Mouse (Mus musculus): ENCODE data around the gene Cirbp. TPM values are rescaled to one million over a fixed set of nuclear protein-coding genes. Genes with fewer than 3 reads are reported as not detected.

Cirbp gene
- polyA plus RNA-seq, 1 experiment from 2014 or later, result 274 TPM

DNA sequence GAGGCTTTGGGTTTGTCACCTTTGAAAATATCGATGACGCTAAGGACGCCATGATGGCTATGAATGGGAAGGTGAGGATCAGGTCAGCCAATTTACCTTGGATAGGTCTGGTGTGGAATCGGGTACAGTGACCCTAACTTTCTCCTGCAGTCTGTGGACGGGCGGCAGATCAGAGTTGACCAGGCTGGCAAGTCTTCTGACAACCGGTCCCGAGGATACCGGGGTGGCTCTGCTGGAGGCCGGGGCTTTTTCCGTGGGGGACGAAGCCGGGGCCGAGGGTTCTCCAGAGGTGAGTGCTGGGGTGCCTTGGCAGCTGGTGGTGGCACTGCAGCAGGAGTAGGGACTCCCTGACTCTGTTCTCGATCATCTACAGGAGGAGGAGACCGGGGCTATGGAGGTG, 4.3 kb downstream of the Cirbp start:
- peak overlapping the region; percentile 14 for H3K9ac ChIP-seq
- 98% methylated on average over 16 of the region's 16 CpGs for WGBS
- no peak overlapping the region; the same call in 1 of the 2 replicates for H3K27ac ChIP-seq
- no peaks in the 10 kb centered on the region for H3K27me3 ChIP-seq
- H3K4me2 ChIP-seq, result peak overlapping the region; percentile 79; the same call in 1 of the 2 replicates
- H3K9me3 ChIP-seq (replicated peaks), result no peaks in the 10 kb centered on the region
- peaks cover 61% of the 10 kb centered on the region for H3K4me1 ChIP-seq
- ATAC-seq, result no peak
- peaks cover 33% of the 10 kb centered on the region for H3K36me3 ChIP-seq (ENCODE audit: poor library complexity, severe bottlenecking)
- H3K4me3 ChIP-seq, result no peak overlapping the region

DNA sequence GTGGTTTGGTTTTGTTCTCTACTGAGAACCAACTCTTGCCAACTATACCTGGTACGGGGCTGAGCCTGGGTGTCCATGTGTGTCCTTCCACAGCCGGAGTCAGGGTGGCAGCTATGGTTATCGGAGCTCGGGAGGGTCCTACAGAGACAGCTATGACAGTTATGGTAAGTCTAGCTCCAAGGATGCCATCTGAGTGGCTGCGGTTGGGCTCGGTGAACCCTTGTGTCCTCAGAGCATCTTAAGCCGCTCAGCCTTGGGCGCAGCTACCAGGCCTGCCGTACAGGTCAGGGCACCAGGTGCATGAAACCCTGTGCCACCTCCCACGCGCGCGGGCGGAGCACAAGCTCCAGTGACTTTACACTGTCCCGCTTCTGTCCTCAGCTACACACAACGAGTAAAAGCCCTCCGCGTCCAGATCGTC, 4.8 kb downstream of the Cirbp start:
- 96% methylated on average over 19 of the region's 19 CpGs for WGBS
- peaks cover 33% of the 10 kb centered on the region for H3K36me3 ChIP-seq (ENCODE audit: poor library complexity, severe bottlenecking)
- no peaks in the 10 kb centered on the region for H3K9me3 ChIP-seq (replicated peaks)
- no peak overlapping the region for H3K4me2 ChIP-seq
- no peaks in the 10 kb centered on the region for H3K27me3 ChIP-seq
- H3K4me1 ChIP-seq, result peaks cover 59% of the 10 kb centered on the region
- peak overlapping the region; percentile 14 for H3K9ac ChIP-seq
- ATAC-seq, result no peak
- H3K4me3 ChIP-seq, result no peak overlapping the region
- no peak overlapping the region; the same call in 1 of the 2 replicates for H3K27ac ChIP-seq

- Histone ChIP-seq H3K4me2 (peak overlapping the region; percentile 69; the same call in 1 of the 2 replicates), H3K9ac (no peak overlapping the region)
These were observed 5.5 kb downstream of the Cirbp start for GRCm38 (mm10) chr10:80171252-80171651.

GRCm38 (mm10) chr10:80171760-80172526, 6.2 kb downstream of the Cirbp start:
- ATAC-seq, result no peak
- H3K27ac ChIP-seq, result peak overlapping the region; percentile 88
- 89% methylated on average over 45 of the region's 45 CpGs for WGBS
- peaks cover 33% of the 10 kb centered on the region for H3K36me3 ChIP-seq (ENCODE audit: poor library complexity, severe bottlenecking)
- H3K4me2 ChIP-seq, result peak overlapping the region; percentile 69
- H3K27me3 ChIP-seq, result no peaks in the 10 kb centered on the region
- H3K9ac ChIP-seq, result peak overlapping the region; percentile 64
- H3K4me1 ChIP-seq, result peaks cover 58% of the 10 kb centered on the region
- peak overlapping the region; percentile 55 for H3K4me3 ChIP-seq
- no peaks in the 10 kb centered on the region for H3K9me3 ChIP-seq (replicated peaks)

More at GRCm38 (mm10) chr10:80171252-80171651, 5.5 kb downstream of the Cirbp start:
- 92% methylated on average over 15 of the region's 15 CpGs for WGBS
- H3K27ac ChIP-seq, result peak overlapping the region; percentile 88; the same call in 1 of the 2 replicates
- no peak for ATAC-seq
- no peak overlapping the region for H3K4me3 ChIP-seq
- H3K4me1 ChIP-seq, result peaks cover 61% of the 10 kb centered on the region
- no peaks in the 10 kb centered on the region for H3K9me3 ChIP-seq (replicated peaks)
- H3K36me3 ChIP-seq (ENCODE audit: poor library complexity, severe bottlenecking), result peaks cover 33% of the 10 kb centered on the region
- no peaks in the 10 kb centered on the region for H3K27me3 ChIP-seq

DNA sequence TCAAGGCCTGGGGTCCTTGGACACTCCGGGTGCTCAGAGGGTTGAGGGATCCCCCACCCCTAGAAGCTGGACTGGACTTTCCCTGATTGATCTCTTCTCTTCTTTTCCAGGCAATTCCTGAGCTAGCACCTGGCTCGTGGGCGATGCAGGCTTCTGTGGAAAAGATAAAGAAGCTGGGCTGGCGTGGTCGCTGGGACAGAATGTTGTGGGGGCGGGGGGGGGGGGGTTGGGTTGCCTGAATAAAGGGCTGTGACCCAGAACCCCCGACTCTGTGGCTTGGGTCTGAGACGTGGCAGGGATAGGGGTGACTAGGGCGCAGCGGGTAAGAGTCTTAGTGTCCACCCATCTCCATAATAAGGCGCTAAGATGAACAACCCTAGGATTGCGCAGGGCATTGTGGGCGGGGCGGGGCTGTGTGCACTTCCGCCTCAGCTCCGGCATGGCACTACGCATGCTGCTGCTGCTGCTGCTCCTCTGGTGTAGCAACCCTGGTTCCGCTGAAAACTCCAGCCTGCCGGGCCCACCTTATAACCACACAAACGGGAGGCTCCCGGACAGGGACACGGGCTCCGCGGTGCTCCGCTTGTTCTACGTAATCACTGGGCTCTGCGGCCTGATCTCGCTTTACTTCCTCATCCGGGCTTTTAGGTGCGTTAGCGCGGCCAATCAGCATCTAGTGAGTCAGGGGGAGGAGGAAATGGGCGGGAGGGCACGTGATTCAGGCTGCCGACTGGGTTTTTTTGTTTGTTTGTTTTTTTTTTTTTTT, 6.9 kb downstream of the Cirbp start, which contains the start of gene 1600002K03Rik:
TSS of gene 1600002K03Rik (plus strand) at position 418 of the 766 bp plus-strand sequence.
- Histone ChIP-seq H3K27ac (peak within 1 kb of the TSS; percentile 88), H3K4me1 (peaks cover 55% of the 10 kb centered on the region), H3K9ac (peak within 1 kb of the TSS; percentile 64), H3K27me3 (no peaks in the 10 kb centered on the region), H3K4me3 (peak within 1 kb of the TSS; percentile 55), H3K36me3 (ENCODE audit: poor library complexity, severe bottlenecking) (peaks cover 33% of the 10 kb centered on the region), H3K4me2 (peak within 1 kb of the TSS; percentile 69), H3K9me3 (replicated peaks) (no peaks in the 10 kb centered on the region)
- 8% methylated on average over 35 of the region's 35 CpGs for WGBS
- ATAC-seq, result peak; percentile 81

DNA sequence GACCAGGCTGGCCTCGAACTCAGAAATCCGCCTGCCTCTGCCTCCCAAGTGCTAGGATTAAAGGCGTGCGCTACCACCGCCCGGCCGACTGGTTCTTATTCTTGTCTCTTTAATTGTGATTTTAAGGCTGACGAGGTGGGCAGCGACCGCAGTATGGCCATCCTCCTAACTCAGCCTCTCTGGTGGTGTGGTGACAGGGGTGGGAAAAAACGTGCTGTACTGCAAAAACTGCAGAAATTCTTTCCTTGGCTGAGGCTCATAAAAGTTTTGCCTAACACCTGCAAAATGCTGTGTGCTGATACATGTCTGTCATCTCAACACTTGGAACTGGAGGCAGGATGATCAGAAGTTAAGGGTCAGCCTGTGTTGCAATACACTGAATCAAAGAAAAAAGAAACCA, 7.6 kb downstream of the Cirbp start:
- Histone ChIP-seq H3K36me3 (ENCODE audit: poor library complexity, severe bottlenecking) (peaks cover 33% of the 10 kb centered on the region), H3K4me1 (peaks cover 55% of the 10 kb centered on the region)
- WGBS, result 9% methylated on average over 11 of the region's 11 CpGs

DNA sequence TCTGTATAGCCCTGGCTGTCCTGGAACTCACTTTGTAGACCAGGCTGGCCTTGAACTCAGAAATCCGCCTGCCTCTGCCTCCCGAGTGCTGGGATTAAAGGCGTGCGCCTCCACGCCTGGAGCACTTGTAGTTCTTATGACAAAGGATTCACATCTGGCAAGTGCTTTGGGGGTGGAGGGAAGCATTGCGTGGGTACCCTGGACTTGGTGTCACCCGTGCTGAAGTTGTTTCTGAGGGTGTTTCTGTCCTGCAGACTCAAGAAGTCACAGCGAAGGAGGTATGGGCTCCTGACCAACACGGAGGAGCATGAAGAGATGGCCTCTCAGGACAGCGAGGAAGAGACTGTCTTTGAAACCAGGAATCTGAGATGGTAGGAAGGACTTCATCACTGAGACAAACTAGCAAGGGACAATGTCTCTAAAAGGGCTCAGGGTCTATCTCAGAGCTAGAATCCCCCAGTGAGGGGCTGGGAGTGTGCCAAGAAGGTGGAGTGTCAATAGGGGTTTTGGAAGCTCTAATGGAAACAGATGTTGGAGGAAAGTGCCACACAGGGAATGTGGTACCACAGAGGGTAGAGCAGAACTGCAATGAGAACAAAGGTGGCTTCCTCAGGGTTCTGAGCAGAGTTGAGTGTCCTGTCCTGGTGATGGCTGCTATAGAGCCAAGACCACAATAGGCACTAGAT, 8.3 kb downstream of the Cirbp start:
- peaks cover 33% of the 10 kb centered on the region for H3K36me3 ChIP-seq (ENCODE audit: poor library complexity, severe bottlenecking)
- H3K27me3 ChIP-seq, result no peaks in the 10 kb centered on the region
- 88% methylated on average over 10 of the region's 10 CpGs for WGBS
- no peak for ATAC-seq
- no peak overlapping the region for H3K27ac ChIP-seq
- peaks cover 52% of the 10 kb centered on the region for H3K4me1 ChIP-seq
- no peak overlapping the region for H3K4me3 ChIP-seq
- H3K9ac ChIP-seq, result no peak overlapping the region
- no peaks in the 10 kb centered on the region for H3K9me3 ChIP-seq (replicated peaks)
- 0 out of 2 replicates have a peak overlapping the region, but pooled peaks have one; percentile 69 for H3K4me2 ChIP-seq

More for the DNA sequence above, 7.6 kb downstream of the Cirbp start:
- Histone ChIP-seq H3K4me2 (peak overlapping the region; percentile 69), H3K4me3 (peak overlapping the region; percentile 55), H3K9ac (peak overlapping the region; percentile 64), H3K27me3 (no peaks in the 10 kb centered on the region), H3K9me3 (replicated peaks) (no peaks in the 10 kb centered on the region), H3K27ac (peak overlapping the region; percentile 88)
- ATAC-seq, result no peak

DNA sequence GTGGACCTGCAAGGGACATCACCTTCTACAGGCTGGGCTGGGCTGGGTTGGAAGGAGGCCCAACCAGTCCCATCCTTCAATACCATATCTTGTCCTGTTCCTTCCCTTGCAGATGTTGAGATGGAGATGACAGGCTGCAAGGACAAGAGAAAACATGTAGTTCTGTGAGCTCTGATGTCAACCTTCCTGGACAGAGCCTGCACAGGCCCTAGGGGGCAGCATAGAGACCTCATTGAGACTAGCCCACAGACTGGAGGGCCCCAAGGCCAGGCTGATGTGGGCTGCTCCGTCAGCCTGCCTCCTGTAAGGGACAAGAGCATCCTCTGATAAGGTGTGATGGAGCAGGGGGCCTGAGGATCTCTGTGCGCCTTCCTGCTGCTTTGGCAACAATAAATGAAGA, 8.9 kb downstream of the Cirbp start:
- H3K4me2 ChIP-seq, result no peak overlapping the region
- 40% methylated on average over 2 of the region's 2 CpGs for WGBS
- no peak overlapping the region for H3K27ac ChIP-seq
- no peaks in the 10 kb centered on the region for H3K9me3 ChIP-seq (replicated peaks)
- no peak overlapping the region for H3K4me3 ChIP-seq
- H3K27me3 ChIP-seq, result no peaks in the 10 kb centered on the region
- no peak overlapping the region for H3K9ac ChIP-seq
- ATAC-seq, result no peak
- peaks cover 46% of the 10 kb centered on the region for H3K4me1 ChIP-seq
- H3K36me3 ChIP-seq (ENCODE audit: poor library complexity, severe bottlenecking), result peaks cover 28% of the 10 kb centered on the region

DNA sequence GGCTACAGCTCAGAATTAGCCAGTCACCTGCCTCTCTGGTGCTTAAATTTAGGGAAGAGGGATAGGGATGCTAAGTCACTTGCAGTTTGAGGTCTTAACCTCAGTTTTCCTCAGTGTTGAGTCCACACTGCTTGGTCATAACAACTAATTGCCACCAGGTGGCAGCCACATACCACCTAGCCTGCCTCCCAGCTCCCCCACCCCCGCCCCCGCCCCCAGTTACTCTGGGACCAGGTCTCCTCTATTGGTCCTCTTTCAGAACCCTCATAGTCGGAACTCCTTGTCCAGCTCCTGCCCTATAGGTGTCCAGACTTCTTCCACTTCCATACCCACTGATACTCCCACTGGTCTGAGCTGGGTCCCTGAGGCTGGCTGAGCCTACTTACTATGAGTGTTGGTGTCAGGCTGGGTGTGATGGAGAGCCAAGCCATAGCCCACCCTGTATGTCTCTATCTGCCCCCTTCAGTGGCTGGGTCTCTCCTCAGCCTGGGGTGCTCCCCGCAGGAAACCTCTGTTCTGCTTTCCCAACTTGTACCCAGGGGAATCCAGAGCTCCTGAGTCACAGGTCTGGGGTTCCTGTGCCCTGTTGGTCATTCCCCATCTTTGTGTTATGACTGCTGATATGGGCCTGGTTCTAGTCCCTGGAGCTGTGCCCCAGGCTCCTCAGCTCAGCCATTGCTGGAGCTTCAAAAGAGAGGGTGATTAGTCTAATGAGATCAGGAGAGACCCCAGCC, 9.9 kb downstream of the Cirbp start:
- peaks cover 46% of the 10 kb centered on the region for H3K4me1 ChIP-seq
- no peak for ATAC-seq
- H3K27me3 ChIP-seq, result no peaks in the 10 kb centered on the region
- H3K9ac ChIP-seq, result no peak overlapping the region; the same call in 1 of the 2 replicates
- H3K9me3 ChIP-seq (replicated peaks), result no peaks in the 10 kb centered on the region
- WGBS, result 23% methylated on average over 4 of the region's 4 CpGs
- peaks cover 18% of the 10 kb centered on the region for H3K36me3 ChIP-seq (ENCODE audit: poor library complexity, severe bottlenecking)
- no peak overlapping the region for H3K4me2 ChIP-seq
- no peak overlapping the region for H3K4me3 ChIP-seq
- H3K27ac ChIP-seq, result 0 out of 2 replicates have a peak overlapping the region, but pooled peaks have one; percentile 6

DNA sequence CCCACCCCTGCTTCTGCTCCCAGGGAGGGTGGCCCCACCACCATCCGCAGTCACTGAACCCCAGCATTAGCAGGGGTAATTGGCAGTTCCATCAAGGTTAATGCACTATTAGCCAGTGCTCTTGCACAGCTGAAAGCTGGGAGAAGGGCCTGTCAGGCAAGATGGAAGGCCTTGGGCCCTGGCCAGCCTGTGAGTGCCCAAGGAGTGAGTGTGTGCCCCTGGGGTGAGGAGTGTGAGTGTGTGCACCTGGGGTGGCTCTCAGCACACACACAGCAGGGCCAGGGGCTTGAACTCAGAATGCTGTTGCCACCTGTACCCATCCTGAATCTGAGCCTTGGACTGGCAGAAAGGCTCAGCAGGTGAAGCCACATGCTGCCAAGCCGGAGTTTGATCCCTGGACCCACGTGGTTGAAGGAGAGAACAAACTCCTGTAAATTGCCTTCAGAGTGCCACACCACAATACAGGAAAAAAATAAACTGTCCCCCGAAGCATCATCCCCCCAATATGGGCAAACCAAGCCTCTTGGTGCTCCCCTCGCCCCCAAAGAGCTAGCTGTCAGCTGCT, 10.6 kb downstream of the Cirbp start:
- Histone ChIP-seq H3K36me3 (ENCODE audit: poor library complexity, severe bottlenecking) (peaks cover 11% of the 10 kb centered on the region), H3K9me3 (replicated peaks) (no peaks in the 10 kb centered on the region), H3K4me2 (no peak overlapping the region), H3K9ac (peak overlapping the region; percentile 18; the same call in 1 of the 2 replicates), H3K4me3 (no peak overlapping the region), H3K4me1 (peaks cover 50% of the 10 kb centered on the region), H3K27ac (no peak overlapping the region), H3K27me3 (no peaks in the 10 kb centered on the region)
- no peak for ATAC-seq
- WGBS, result 78% methylated on average over 5 of the region's 5 CpGs

All from forebrain, embryonic 13.5 days (tissue).